Mouse (Mus musculus): Measurements from ENCODE around the gene Mmd. TPM values are rescaled to one million over a fixed set of nuclear protein-coding genes. Genes with fewer than 3 reads are reported as not detected.

The Mmd gene
- total RNA-seq (2017), result 14.4 and 15.1 TPM in 2 replicates

DNA sequence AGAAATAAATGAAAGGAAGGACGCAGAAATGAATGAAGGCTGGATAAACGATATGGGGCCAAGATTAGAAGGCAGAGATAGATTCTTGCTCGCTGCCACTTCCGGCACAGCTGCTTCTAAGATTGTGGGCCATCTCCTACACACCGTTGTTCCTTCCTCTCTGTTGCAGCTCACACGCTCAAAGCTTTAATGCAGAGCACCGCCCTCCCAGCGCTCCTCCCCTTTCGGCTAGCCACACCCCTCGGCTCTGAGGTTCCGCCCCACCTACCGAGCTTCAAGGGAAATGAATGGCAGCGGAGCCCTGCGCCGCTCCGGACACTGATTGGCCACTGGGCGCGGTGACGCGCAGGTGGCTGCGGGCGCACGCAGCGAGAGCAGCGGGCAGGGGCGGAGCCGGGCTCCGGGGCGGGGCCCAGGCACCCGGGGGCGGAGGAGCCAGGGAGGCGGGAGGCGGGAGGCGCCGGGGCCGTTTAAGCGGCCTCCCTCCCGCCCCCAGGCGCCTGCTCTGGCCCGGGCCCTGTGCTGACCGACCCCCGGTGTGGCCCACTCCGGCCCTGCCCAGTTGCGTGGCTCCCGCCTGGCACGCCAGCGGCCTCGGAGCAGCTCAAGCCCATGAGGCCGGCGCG, at the start of gene Mmd:
Mmd (plus strand) TSS at position 432 of the 626 bp plus-strand sequence.
- ATAC-seq (replicated peaks in 1 of 2; ENCODE audit: insufficient read depth in 1 of 2, low FRiP score in 2 of 2, low TSS enrichment in 1 of 2, low read depth in 1 of 2, poor library complexity in 2 of 2, severe bottlenecking in 2 of 2), result peak; percentile 99

DNA sequence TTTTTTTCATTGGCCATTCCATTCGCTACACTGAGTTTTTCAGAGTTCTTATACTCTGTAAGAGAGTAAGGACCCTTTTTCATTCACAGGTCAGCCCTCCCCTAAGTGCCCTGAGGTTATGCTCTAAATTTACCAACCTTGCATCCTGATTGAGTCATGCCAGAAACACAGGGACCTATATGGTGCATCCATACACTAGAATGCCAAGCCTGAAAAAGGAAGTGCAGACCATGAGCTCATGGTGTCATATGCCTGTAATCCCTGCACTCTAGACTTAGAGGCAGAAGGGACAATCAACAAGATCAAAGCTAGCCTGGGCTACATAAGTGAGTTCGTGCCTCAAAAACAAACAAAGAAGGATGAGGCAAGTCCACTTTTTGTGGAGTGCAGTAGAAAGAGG, 48.4 kb upstream of the Mmd start:
- ATAC-seq (replicated peaks in 1 of 2; ENCODE audit: insufficient read depth in 1 of 2, low FRiP score in 2 of 2, low TSS enrichment in 1 of 2, low read depth in 1 of 2, poor library complexity in 2 of 2, severe bottlenecking in 2 of 2), result no peak

DNA sequence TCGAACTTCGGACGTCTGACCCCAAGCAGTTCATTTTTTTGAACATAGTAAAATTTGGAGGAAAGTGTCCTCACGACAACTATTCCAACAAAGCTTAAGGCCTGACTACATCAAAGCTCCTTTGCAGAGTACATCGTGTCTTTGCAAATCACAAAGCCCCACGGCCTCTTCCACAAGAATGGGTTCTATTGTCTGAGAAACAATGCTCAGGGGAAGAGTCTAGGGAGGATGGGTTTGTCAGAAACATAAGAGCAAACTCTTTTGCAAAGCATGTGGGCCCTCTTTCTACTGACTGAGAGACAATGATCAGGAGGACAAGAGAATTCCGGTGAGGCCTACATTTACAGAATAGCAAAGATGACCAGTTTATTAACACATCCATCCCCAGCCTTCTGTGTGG, 35.0 kb upstream of the Mmd start:
- ATAC-seq (replicated peaks in 1 of 2; ENCODE audit: insufficient read depth in 1 of 2, low FRiP score in 2 of 2, low TSS enrichment in 1 of 2, low read depth in 1 of 2, poor library complexity in 2 of 2, severe bottlenecking in 2 of 2), result no peak

DNA sequence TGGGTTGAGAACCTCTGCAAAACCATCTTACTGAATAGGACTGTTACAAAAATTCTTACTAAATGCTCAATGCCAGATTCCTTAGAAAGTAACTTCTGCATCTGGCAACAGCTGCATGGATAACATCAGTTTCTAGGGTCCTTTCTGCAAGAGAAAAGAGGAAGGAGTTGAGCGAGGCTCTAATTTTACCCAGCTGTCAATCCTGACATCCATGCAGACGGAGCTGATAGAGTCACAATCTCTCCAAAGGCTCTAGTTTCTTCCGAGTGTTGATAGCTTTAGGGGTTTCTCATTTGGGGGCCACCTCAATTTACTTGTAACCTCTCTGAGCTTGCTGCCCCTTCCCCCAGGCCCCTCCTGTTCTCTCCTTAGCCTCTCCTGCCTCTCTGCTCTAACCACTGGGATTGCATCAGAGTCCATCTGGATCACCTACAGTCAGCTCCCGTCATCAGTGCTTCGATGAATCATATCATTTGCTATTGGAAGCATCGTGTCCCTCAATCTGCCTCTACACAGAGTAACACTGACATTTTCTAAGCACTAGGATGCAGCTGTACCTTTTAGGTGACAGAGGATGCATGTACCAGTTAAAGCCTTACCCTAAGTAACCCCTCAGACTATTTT, 29.1 kb upstream of the Mmd start:
- ATAC-seq (replicated peaks in 1 of 2; ENCODE audit: insufficient read depth in 1 of 2, low FRiP score in 2 of 2, low TSS enrichment in 1 of 2, low read depth in 1 of 2, poor library complexity in 2 of 2, severe bottlenecking in 2 of 2), result peak; percentile 55 to 59; a peak in 1 of 4 replicates

DNA sequence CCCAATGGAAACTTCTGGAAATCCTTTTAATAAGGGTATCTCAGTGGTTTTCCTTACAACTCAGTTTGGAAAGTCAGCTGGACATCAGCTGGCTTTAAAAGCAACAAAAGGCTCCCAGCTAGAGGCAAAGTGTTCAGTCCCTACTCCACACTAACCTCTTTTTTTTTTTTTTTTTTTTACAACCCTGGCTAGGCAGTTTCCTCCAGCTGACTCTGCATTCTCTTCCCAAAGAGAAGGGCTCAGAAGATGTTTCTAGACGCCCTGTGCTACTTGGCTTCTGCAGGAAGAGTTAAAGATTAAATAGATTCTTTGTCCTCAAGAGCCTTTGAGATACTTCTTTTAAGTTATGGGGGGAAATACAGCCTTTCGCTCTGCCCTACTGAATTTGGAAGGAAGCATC, 28.5 kb upstream of the Mmd start:
- ATAC-seq (replicated peaks in 1 of 2; ENCODE audit: insufficient read depth in 1 of 2, low FRiP score in 2 of 2, low TSS enrichment in 1 of 2, low read depth in 1 of 2, poor library complexity in 2 of 2, severe bottlenecking in 2 of 2), result no peak

DNA sequence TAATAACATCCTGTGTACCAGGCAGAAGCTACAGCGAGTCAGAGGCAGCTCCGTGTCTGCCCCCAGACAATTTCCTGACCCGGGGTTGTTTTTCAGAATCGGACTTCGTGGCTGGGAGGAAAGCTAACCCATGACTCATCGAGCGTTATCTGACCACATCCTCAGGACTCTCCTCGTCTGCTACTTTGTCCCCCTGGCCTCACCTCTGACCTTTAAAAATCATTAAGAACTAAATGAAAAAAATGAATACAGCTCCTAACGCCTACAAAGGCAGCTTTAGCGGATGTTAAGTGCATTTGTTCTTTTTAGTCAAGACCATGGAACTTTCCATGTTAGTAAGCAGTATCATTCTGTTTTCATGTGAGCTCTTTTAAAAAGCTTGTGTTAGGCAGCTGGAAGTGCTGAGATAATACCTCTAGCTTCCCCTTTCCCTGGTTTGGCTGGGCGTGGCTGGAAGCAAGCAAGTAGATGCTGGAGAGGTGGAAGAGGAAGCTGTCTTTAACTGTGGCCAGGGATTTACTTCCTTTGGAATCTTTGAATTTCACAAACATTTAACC, 24.3 kb upstream of the Mmd start:
- ATAC-seq (replicated peaks in 1 of 2; ENCODE audit: insufficient read depth in 1 of 2, low FRiP score in 2 of 2, low TSS enrichment in 1 of 2, low read depth in 1 of 2, poor library complexity in 2 of 2, severe bottlenecking in 2 of 2), result peak; percentile 87 to 90

DNA sequence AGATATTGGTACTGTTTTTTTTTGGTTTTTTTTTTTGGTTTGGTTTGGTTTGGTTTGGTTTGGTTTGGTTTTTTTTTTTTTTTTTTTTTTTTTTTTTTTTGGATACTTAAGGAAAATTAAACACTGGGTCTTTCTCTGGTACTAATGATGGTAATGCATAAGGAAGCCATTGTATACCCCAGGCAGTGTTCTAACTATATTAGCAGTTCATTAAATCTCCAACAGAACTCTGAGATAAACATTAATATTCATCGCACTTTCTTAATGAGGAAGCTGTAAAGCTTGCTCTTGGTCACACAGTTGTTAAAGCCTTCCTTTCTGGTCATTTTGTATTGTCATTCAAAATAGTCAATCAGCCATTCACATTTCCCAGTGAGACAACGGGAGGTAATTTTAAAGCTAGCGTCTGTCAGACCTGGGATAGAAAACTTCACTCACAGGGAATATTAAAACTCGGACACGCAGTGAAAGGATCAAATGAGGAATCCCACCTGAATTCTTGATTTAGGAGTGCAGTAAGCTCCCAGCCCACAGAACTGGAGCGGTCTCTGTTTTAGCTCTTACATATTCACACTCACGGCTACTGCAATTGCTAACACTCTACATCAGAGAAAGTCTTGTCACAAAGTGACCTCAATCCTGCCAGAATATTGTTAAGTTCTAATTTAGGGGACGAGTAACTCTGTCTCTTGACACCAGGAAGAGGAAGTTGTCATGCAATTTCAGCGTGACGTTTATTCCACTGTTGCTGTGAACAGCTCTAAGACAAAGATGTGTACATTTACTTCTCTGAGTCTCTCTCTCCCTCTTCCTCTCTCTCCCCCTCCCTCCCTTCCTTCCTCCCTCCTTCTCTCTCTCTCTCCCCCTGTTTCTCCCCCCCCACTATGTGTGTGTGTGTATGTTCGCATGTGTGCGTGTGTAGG, 22.0 kb upstream of the Mmd start:
- peak in 1 of 2 experiments; percentile 29; a peak in 3 of 4 replicates for ATAC-seq (replicated peaks in 1 of 2; ENCODE audit: insufficient read depth in 1 of 2, low FRiP score in 2 of 2, low TSS enrichment in 1 of 2, low read depth in 1 of 2, poor library complexity in 2 of 2, severe bottlenecking in 2 of 2)

DNA sequence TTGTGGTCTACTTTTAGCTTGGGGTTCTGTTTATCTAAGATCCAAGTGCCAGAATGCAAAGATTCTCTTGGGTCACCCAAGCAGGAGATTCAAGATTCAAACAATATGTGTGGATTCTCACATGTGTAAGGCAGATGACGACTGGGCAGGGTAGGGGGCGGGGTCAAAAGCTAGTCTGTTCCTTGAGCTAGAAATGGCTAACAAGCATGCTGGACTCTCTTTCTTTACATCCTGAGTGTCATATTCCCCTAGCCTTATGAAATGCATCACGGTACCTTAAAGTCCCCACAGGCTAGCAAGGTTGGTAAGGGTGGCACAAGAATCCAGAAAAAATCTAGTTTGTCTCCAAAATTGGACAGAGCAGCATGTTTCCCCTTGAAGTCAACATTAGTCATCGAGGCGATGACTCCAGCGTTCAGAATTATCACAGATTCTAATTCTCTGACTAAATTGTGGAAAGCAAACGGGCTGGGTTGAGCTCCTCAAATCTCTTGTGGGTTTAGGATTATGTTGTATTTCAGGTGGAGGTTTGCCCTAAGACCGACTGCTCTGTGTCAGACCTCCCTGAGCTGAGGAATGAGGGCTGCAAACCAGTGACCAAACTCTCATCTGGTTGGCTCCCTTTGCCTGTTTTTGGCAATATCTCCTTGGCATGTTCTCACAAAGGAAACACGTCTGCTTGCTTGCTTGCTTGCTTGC, 20.9 kb upstream of the Mmd start:
- no peak for ATAC-seq (replicated peaks in 1 of 2; ENCODE audit: insufficient read depth in 1 of 2, low FRiP score in 2 of 2, low TSS enrichment in 1 of 2, low read depth in 1 of 2, poor library complexity in 2 of 2, severe bottlenecking in 2 of 2)

DNA sequence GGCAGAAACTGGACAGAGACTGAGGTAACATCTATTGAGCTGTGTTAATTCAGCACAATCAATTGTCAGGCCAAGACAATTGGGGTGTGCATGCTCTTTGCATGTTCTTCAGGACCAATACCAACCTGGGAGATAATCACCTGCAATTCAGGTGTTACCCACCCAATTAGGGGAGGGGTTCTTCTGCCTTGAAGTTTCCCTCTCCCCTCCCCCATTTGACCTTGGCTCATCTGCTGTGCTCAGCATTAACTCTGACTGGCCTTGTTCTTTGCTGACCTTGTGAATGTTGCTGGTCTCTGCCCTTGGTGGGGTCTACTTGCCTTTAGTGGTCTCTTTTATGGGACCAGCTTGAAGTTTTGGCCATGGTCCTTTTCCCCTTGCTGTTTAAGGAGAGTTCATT, 19.5 kb upstream of the Mmd start:
- no peak for ATAC-seq (replicated peaks in 1 of 2; ENCODE audit: insufficient read depth in 1 of 2, low FRiP score in 2 of 2, low TSS enrichment in 1 of 2, low read depth in 1 of 2, poor library complexity in 2 of 2, severe bottlenecking in 2 of 2)

DNA sequence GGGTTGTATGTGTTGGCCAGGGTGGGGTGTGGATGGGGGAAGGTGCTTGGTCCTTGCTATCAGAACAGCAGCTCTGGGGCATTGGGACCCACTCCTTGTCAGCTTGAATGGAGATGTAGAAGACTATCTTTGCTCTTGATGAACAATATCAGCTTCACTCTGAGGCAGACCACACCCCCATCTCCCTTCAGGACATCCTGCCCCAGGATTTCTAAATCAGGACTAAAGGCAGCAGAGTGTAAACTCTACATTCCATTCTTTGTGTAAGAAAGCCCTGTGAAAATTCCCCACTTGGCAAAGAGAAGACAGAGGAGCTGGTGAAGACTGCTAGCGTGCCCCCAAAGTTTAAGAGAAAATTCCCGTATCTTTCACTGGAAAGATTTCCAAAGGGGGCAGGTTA, 18.6 kb upstream of the Mmd start:
- no peak for ATAC-seq (replicated peaks in 1 of 2; ENCODE audit: insufficient read depth in 1 of 2, low FRiP score in 2 of 2, low TSS enrichment in 1 of 2, low read depth in 1 of 2, poor library complexity in 2 of 2, severe bottlenecking in 2 of 2)

DNA sequence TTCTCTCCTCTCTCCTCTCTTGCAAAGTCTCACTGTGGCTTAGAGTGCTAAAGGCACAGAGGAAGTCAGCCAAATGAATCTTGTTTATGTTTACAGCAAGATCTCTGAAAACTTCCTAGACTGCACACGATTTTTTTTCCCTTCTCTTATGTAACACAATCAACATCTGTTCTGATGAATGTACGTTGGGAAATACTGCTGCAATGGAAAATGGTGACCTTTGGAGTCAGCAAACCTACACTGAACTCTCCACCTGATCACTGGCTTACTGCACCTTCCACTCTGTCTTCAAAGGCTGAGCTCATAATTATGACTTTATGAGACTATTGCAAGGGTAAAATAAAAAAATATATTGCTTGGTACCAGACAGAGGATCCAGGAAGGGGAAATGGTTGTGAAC, 17.6 kb upstream of the Mmd start:
- ATAC-seq (replicated peaks in 1 of 2; ENCODE audit: insufficient read depth in 1 of 2, low FRiP score in 2 of 2, low TSS enrichment in 1 of 2, low read depth in 1 of 2, poor library complexity in 2 of 2, severe bottlenecking in 2 of 2), result no peak

DNA sequence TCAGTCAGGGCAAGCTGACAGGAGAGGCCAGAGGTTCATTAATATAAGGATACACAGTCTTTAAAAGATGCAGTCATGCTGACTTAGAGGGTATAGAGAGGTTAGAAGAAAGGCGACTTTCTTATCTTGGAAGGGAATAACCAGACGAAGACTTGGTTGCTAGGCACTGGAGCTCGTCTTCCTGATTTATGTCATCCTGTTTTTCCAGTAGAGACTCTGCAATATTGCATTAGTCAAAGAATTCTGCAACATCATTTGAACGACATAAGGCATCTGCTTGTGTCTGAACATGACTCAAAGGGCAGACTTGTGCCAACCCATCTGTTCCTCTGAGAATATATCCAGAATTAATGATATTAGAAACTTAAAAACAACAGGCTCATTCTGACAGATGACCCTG, 16.6 kb upstream of the Mmd start:
- ATAC-seq (replicated peaks in 1 of 2; ENCODE audit: insufficient read depth in 1 of 2, low FRiP score in 2 of 2, low TSS enrichment in 1 of 2, low read depth in 1 of 2, poor library complexity in 2 of 2, severe bottlenecking in 2 of 2), result no peak

DNA sequence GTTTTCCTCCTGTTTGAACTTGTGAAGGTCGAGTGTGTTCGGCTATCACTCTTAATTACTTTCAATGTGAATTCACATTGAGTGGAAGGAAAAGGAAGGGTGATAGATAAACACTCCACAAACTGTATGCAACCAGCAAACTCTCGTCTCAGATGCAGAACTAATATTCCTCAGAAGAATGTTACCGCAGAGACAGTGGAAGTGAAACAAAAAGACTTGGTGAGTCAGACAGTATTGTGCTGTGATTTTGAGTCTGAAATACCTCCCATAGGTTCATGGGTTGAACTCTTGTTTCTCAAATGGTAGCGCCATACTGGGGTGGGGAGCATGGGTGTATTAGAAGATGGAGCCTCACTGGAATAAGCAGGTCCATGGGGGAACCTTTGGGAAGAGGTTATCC, 14.0 kb upstream of the Mmd start:
- ATAC-seq (replicated peaks in 1 of 2; ENCODE audit: insufficient read depth in 1 of 2, low FRiP score in 2 of 2, low TSS enrichment in 1 of 2, low read depth in 1 of 2, poor library complexity in 2 of 2, severe bottlenecking in 2 of 2), result no peak

DNA sequence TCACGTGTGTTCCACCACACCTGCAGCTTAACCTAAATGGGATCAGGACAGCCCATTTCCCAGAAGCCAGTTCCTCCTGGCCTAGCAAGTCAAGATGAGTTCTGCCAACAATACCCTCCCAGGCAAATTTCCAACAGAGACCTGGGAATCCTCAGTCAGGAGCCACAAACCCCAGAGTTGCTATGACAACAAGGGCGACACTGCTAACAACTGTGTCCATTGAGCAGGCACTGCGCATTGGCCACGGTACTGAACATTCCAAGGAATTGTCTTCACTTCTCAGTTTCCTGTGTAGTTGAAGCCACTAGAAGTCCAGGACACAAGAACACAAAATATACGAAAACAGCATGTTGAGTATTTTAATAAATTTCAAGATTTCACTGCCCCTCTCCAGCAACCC, 11.6 kb upstream of the Mmd start:
- no peak for ATAC-seq (replicated peaks in 1 of 2; ENCODE audit: insufficient read depth in 1 of 2, low FRiP score in 2 of 2, low TSS enrichment in 1 of 2, low read depth in 1 of 2, poor library complexity in 2 of 2, severe bottlenecking in 2 of 2)

DNA sequence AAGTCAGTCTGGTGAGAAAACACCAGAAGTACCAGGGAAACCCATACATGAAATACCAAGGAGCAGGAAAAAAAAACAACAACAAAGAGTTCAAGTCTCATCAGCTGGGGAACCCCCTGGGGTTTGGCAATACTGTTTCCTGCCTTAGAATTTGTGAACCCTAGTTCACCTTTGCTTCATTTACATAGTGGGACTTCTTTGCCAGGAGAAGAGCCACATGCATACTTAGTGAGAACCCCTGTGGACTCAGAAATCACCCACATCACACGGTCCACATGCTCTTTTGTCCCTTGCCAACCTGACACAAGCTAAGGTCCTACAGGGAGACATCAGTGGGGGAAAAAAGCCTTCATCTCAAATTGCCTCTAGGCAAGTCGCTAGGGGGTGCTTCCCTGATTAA, 10.6 kb upstream of the Mmd start:
- ATAC-seq (replicated peaks in 1 of 2; ENCODE audit: insufficient read depth in 1 of 2, low FRiP score in 2 of 2, low TSS enrichment in 1 of 2, low read depth in 1 of 2, poor library complexity in 2 of 2, severe bottlenecking in 2 of 2), result no peak

DNA sequence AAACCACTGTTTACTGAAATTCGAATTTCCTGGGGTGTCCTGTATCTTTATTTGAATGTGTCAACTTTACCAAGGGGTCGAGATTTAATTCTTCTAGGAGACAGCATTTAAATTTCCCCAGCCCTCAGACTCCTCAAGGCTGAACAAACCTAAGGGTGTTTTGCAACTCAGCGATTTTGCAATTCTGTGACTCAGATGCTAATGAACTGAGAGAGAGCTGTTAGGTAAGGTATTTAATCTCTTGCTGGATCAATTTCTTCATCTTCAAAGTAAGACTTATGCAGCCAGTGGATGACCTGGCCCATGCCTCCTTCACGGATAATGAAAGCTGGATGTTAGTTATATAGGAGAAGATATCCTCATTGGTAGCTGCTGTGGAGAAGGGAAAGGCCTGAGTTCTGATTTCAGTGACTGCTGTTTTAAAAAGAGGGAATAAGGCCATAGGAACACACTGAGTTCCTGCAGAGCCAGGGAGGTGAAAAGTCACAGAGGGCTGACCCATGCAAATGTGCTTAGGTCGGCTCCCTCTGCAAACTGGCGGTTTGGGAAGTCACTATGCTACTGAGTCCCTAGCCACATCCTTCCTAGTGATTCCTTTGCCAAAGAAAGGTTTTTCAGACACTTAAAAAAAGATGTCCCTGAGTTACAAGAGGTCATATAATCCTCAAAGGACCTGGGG, 8.5 kb upstream of the Mmd start:
- peak; percentile 32 to 51; a peak in 2 of 4 replicates for ATAC-seq (replicated peaks in 1 of 2; ENCODE audit: insufficient read depth in 1 of 2, low FRiP score in 2 of 2, low TSS enrichment in 1 of 2, low read depth in 1 of 2, poor library complexity in 2 of 2, severe bottlenecking in 2 of 2)

DNA sequence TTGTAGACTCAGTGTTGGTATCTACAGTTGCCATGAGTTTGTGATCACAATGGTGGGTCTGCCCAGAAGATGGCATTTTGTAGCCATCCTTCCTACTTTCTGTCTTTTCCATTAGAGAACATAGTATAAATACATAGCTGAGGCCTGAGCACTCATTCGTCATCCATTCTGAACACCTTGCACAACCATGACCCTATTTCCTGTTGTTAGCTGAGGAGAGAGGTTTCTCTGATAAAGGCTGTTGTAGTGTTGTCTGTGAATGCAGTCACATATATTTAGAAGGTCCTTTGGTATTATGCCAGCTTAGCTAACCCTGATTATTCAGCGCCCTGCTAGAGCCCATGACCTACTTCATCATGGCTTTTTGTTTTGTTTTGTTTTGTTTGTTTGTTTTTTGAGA, 7.4 kb upstream of the Mmd start:
- no peak; a peak in 1 of 4 replicates for ATAC-seq (replicated peaks in 1 of 2; ENCODE audit: insufficient read depth in 1 of 2, low FRiP score in 2 of 2, low TSS enrichment in 1 of 2, low read depth in 1 of 2, poor library complexity in 2 of 2, severe bottlenecking in 2 of 2)
